Mouse (Mus musculus): ENCODE measurements around the gene Dnah6.

DNA sequence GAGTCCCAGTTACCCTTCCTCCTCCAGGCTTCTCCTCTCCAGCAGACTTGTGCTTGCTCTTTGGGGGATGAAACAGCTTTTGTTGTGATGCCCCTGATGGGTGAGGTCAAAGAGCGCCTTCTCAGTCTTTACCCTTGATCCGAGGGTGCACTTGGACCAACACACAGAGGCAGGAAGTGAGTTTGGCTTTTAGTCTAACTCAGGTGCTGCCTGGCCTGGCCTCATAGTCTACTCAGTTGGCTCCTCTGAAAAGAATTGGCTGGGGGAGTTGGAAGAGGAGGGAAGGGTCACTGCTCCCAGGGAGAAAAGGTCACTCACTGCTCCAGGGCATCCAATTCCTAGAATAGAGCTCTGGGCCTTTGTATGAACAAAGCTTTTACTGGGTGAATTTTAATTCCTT lies 43.4 kb upstream of the Dnah6 start:
- TF ChIP-seq CTCF (IDR thresholded peaks at IDR 0.05; ENCODE audit: borderline replicate concordance, extremely low read depth, insufficient read depth, insufficient read length) (no peak), POLR2A (IDR thresholded peaks at IDR 0.05; ENCODE audit: borderline replicate concordance, extremely low read depth, insufficient read depth, insufficient read length, poor library complexity, severe bottlenecking) (no peak)
